Mouse (Mus musculus): ENCODE data around the gene Gramd4.

- TF ChIP-seq POLR2A (IDR thresholded peaks at IDR 0.05; ENCODE audit: low read depth, low read length) (no peak), CTCF (IDR thresholded peaks at IDR 0.05; ENCODE audit: extremely low read depth, insufficient read length, insufficient replicate concordance, low read depth, low read length) (no peak)
Measured at GRCm38 (mm10) chr15:86033191-86033841, 24.2 kb upstream of the Gramd4 start, which contains the start of gene Celsr1.

All from small intestine, adult 2 months (tissue).